Mouse (Mus musculus) small intestine, adult 2 months (tissue): ENCODE measurements around the gene Dmbt1.

Experiments used
- CTCF ChIP-seq: fragments of 200-500 bp; IDR thresholded peaks from 2 replicates; pipeline ENCODE4 v1.5.1; 2012; ENCODE audit warnings: low read depth, mild to moderate bottlenecking, control low read depth, inconsistent platforms, low read length, moderate library complexity, mixed read lengths; ENCODE audit not compliant: insufficient replicate concordance, insufficient read length; ENCODE audit errors: extremely low read depth
- POLR2A ChIP-seq: fragments of 200-500 bp; IDR thresholded peaks from 2 replicates; pipeline ENCODE4 v1.6.1; 2012; ENCODE audit warnings: low read depth, mild to moderate bottlenecking, control low read depth, inconsistent platforms, low read length, moderate library complexity

- TF ChIP-seq POLR2A = no peak
- no peak for TF ChIP-seq CTCF
These were observed 118.3 kb downstream of the Dmbt1 start for GRCm38 (mm10) chr7:131150179-131150578.
